Mouse (Mus musculus) neural tube, embryonic 11.5 days (tissue): ENCODE data around the gene Nfib. TPM values are rescaled to one million over a fixed set of nuclear protein-coding genes. Genes with fewer than 3 reads are reported as not detected.
A peak's percentile ranks its signal among the peaks of the same experiment; 100 is the strongest.

Experiments
- ATAC-seq: fragments of 200-750 bp; cut with Nextera tagmentation; 2 replicates; pipeline ENCODE4 v1.8.0; 2017; ENCODE audit warnings: moderate number of reproducible peaks, mild to moderate bottlenecking, moderate TSS enrichment, moderate library complexity; ENCODE audit not compliant: insufficient read depth, low FRiP score, low TSS enrichment
- DNase-seq: peaks from one replicate; pipeline ENCODE4 v3.0.0-alpha.2; 2015; ENCODE audit warnings: low spot score
- H3K27ac ChIP-seq: fragments of 300-500 bp; sonication (generic); 2 replicates; pipeline ENCODE4 v1.5.1; 2014; ENCODE audit warnings: low read depth, mild to moderate bottlenecking, low read length
- H3K27me3 ChIP-seq: fragments of 300-500 bp; sonication (generic); 2 replicates; pipeline ENCODE4 v1.6.1; 2014; ENCODE audit warnings: mild to moderate bottlenecking, low read length, mixed read lengths; ENCODE audit not compliant: control insufficient read depth, insufficient read depth
- H3K36me3 ChIP-seq: fragments of 300-500 bp; sonication (generic); 2 replicates; pipeline ENCODE4 v1.6.1; 2014; ENCODE audit warnings: mild to moderate bottlenecking, low read length, moderate library complexity, mixed read lengths; ENCODE audit not compliant: control insufficient read depth, insufficient read depth
- H3K4me1 ChIP-seq: fragments of 300-500 bp; sonication (generic); 2 replicates; pipeline ENCODE4 v1.6.1; 2014; ENCODE audit warnings: low read length, mixed read lengths; ENCODE audit not compliant: control insufficient read depth, insufficient read depth
- H3K4me2 ChIP-seq: fragments of 300-500 bp; sonication (generic); 2 replicates; pipeline ENCODE4 v1.6.1; 2014; ENCODE audit warnings: low read depth, mild to moderate bottlenecking, moderate library complexity
- H3K4me3 ChIP-seq: fragments of 300-500 bp; sonication (generic); 2 replicates; pipeline ENCODE4 v1.5.1; 2014; ENCODE audit warnings: low read depth, low read length
- H3K9ac ChIP-seq: fragments of 300-500 bp; sonication (generic); 2 replicates; pipeline ENCODE4 v1.6.1; 2014; ENCODE audit warnings: mild to moderate bottlenecking, low read length
- H3K9me3 ChIP-seq: fragments of 300-500 bp; sonication (generic); 2 replicates; pipeline ENCODE4 v1.6.1; 2016; ENCODE audit warnings: low read length; ENCODE audit not compliant: control insufficient read depth
- WGBS: fragments of 180-500 bp; shearing (Covaris S2); extraction: QIAGEN DNeasy Blood & Tissue Kit; methylation state at CpG from one replicate; pipeline ENCODE4 v1.1.7; 2014; 5-methylcytosine and 5-hydroxymethylcytosine counted together
- polyA plus RNA-seq: library from polyadenylated mRNA; unstranded; fragments of >200 nt; fragmentation: Nextera tagmentation; extraction: Ambion mirVana; gene quantifications from 2 replicates; pipeline ENCODE4 v1.2.1, GENCODE M21; 2014

The Nfib gene
- polyA plus RNA-seq, 1 experiment from 2014 or later: 29.1 TPM

DNA sequence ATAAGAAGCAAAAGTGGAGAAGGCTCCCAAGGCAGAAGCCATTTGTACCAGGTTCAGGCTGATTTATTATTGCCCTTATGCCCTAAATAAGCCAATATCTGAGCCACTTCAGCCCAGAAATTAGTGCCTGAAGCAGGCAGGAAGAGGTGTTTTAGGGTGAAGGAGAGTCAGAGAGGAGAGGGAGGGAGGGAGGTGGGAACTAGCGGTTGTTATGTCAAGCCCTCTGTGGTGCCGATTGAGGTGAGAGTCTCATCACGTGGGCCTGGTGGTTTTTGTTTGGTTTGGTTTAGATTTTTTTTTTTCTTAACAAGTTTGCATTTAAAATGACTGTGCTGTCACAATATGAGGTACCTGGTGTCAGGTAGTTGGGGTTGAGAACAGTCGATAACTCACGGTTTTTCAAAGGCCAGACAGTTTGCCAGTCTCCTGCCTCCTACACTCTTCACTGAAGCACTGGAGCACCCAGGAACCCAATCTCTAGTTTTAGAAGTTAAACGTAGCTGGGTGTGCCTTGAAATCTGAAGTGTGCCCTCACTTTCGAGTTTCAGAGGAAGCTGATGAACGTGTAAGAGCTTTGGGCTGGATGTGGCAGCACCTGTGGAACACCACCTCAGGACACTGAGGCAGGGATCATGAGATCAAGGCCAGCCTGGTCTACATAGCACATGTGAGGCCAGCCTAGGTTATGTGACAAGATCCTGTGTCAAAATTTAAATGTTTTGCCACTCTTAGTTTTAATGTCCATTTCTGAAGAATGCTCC lies 81.1 kb downstream of the Nfib start:
- H3K9ac ChIP-seq: no peak overlapping the region
- DNase-seq (no peak), ATAC-seq (no peak)
- no peak overlapping the region for H3K4me2 ChIP-seq
- no peak overlapping the region for H3K4me3 ChIP-seq
- 0 out of 2 replicates have a peak, but pooled peaks cover 3% of the 10 kb centered on the region for H3K4me1 ChIP-seq
- H3K27ac ChIP-seq: no peak overlapping the region
- no peaks in the 10 kb centered on the region for H3K9me3 ChIP-seq
- H3K27me3 ChIP-seq: no peaks in the 10 kb centered on the region
- 76% methylated on average over 8 of the region's 8 CpGs for WGBS
- no peaks in the 10 kb centered on the region for H3K36me3 ChIP-seq

DNA sequence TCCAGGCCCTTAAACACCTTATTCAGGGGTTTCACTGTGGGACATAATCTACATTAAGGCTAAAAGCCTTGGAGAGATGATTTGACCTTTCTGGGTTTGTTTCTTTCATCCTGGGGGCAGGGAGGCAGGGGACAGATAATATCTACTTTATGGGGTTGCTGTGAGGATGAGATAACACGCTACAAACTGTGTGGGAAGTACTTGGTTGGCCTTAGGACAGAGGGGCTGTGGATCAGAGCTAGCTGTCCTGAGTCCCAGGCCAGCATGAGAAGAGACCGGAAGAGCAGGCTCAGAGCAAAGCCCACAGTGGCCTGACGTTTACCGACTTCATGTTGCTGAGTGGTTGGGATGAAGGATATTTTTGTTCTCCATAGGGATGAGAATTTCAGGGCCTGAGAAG lies 81.7 kb downstream of the Nfib start:
- Histone ChIP-seq H3K9me3 (no peaks in the 10 kb centered on the region), H3K4me3 (no peak overlapping the region), H3K36me3 (no peaks in the 10 kb centered on the region), H3K4me1 (0 out of 2 replicates have a peak, but pooled peaks cover 3% of the 10 kb centered on the region), H3K27me3 (no peaks in the 10 kb centered on the region), H3K4me2 (no peak overlapping the region), H3K27ac (no peak overlapping the region), H3K9ac (no peak overlapping the region)
- no peak for ATAC-seq
- WGBS: 83% methylated on average over 4 of the region's 4 CpGs
- DNase-seq: no peak

DNA sequence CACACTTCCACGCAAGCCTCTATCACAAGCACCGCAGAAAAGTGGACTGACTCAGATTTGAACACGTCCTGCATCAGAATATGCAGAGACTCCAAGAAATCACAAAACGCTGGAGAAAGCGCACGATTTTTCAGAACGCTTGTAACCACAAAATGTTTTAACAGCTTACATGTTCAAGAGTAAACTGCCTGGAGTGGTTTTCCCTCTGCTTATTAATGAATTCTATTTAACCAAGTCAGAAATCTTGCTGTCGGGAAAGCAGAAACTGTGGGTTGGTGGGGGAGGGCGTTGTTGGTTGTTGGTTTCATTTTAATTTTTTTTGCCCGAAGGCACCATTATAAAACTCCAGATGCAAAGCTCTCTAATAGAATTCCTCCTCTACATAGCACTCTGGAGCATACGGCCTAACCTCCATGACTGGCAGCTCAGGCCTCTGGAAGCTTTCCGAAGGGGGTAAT lies 82.4 kb downstream of the Nfib start:
- Histone ChIP-seq H3K9ac (no peak overlapping the region), H3K36me3 (no peaks in the 10 kb centered on the region), H3K27ac (peak overlapping the region; percentile 63), H3K9me3 (no peaks in the 10 kb centered on the region), H3K4me2 (no peak overlapping the region), H3K4me3 (no peak overlapping the region), H3K4me1 (0 out of 2 replicates have a peak, but pooled peaks cover 3% of the 10 kb centered on the region), H3K27me3 (no peaks in the 10 kb centered on the region)
- WGBS: 86% methylated on average over 12 of the region's 12 CpGs
- DNase-seq: no peak
- no peak for ATAC-seq

DNA sequence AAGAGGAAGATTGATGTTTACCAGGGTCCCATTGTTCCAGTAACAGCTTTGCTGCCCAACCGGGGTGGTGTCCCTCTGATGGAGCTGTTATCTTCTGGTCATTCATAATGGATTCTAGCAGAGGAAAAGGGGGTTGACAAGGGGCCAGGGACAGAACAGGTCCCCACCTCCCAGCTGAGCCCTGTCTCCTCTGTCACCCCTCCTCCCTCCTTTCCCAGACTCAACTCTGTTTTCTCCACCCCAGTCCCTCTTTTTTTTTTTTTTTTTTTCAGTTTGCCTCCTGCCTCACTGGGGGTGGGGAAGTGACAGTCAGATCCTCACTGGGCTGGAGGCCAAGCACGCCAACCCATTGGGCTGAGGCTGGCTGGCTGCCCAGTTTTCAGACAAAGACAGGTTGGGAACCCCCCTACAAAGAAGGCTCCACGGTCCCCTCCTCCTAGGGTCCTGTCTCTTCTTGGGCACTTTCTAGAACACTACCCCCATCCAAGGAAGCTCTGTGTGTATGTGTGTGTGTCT lies 83.2 kb downstream of the Nfib start:
- Histone ChIP-seq H3K27me3 (no peaks in the 10 kb centered on the region), H3K27ac (peak overlapping the region; percentile 63), H3K4me3 (no peak overlapping the region), H3K9me3 (no peaks in the 10 kb centered on the region), H3K36me3 (no peaks in the 10 kb centered on the region), H3K9ac (no peak overlapping the region), H3K4me2 (no peak overlapping the region), H3K4me1 (0 out of 2 replicates have a peak, but pooled peaks cover 3% of the 10 kb centered on the region)
- WGBS: 13% methylated on average over 3 of the region's 3 CpGs
- ATAC-seq (peak; percentile 78), DNase-seq (peak; percentile 60)

DNA sequence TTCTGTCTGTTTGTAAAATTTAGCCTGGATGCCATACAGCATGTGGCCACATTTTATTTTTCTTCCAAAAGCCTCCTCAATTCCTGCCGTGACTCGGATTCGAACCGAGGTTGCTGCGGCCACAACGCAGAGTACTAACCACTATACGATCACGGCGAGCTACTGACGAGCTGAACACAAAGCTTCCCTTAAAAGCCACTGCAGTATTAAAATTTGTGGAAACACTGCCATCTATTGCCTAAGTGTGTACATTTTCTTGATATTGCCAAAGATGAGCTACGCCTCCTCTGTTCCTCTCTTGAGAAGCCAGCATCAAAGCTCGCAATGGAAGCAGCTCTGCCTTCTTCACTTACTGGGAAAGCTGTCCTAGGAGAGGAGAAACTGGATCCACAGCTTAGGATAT lies 86.0 kb downstream of the Nfib start:
- no peak overlapping the region for H3K4me3 ChIP-seq
- 0 out of 2 replicates have a peak, but pooled peaks cover 5% of the 10 kb centered on the region for H3K4me1 ChIP-seq
- ATAC-seq: no peak
- DNase-seq: peak; percentile 20
- 76% methylated on average over 12 of the region's 12 CpGs for WGBS
- no peaks in the 10 kb centered on the region for H3K27me3 ChIP-seq
- H3K36me3 ChIP-seq: no peaks in the 10 kb centered on the region
- H3K4me2 ChIP-seq: no peak overlapping the region
- no peaks in the 10 kb centered on the region for H3K9me3 ChIP-seq
- no peak overlapping the region for H3K9ac ChIP-seq
- no peak overlapping the region for H3K27ac ChIP-seq

DNA sequence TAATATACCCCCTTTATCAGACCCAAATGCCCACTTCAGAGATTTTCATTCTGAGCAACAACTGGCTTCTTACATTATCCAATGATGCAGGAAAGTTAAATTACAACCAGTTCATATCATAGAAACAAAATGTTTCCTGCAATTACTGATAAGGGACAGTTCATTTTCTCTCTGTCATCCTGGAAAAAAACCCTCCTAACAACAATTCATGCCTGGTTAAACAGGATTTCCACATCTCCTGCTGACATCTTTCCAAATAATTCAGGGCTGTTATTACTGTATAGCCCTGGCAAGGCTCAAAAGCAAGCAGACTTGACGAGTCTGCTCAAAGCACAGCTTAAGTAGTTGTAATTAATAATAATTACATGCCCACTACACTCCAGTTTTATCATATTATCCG lies 86.5 kb downstream of the Nfib start:
- Histone ChIP-seq H3K4me2 (no peak overlapping the region), H3K9ac (no peak overlapping the region), H3K4me3 (no peak overlapping the region), H3K9me3 (no peaks in the 10 kb centered on the region), H3K27me3 (no peaks in the 10 kb centered on the region), H3K27ac (no peak overlapping the region), H3K4me1 (0 out of 2 replicates have a peak, but pooled peaks cover 8% of the 10 kb centered on the region), H3K36me3 (no peaks in the 10 kb centered on the region)
- ATAC-seq: no peak
- DNase-seq: no peak
- WGBS: 81% methylated on average over 2 of the region's 2 CpGs

DNA sequence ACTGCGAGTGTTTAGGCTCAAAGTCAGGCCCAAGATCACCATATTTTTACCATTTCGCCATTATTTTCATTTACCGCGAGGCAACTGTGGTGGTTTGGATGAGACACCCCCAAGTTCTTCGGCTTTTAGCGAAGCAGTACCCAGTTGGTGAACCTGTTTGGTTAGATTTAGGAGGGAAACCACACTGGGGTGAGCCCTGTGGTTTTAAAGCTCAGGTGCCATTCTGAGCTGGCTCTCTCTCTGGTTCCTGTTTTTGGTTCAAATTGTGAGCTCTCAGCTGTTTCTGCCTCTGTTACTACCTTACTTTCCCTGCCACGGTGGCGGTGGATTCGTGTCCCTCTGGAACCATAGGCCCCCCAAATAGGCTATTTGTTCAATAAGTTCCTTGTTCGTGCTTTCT lies 88.3 kb downstream of the Nfib start:
- ATAC-seq: no peak

DNA sequence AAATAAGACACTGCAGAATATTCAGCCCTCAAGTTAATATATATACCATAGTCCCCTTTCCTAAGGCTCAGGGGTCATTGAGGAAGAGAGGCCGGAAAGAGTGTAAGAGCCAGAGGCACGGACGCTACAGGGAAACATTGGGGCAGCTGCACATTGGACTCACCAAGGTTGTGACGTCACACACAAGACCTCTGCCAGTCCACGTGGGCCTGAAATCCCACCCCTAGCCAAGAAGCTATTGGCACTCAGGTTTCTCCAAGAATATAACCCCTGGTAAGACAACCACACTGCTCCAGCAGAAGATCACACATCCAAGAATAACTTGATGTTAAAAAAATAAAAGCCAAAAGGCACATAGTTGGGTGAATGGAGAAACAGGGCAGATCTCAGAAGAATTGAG lies 89.8 kb downstream of the Nfib start:
- no peak overlapping the region for H3K4me3 ChIP-seq
- 92% methylated on average over 5 of the region's 5 CpGs for WGBS
- H3K27me3 ChIP-seq: no peaks in the 10 kb centered on the region
- no peaks in the 10 kb centered on the region for H3K36me3 ChIP-seq
- DNase-seq: no peak
- peaks cover 5% of the 10 kb centered on the region; the same call in 1 of the 2 replicates for H3K4me1 ChIP-seq
- H3K9me3 ChIP-seq: no peaks in the 10 kb centered on the region
- no peak overlapping the region for H3K4me2 ChIP-seq
- no peak for ATAC-seq
- H3K27ac ChIP-seq: no peak overlapping the region
- H3K9ac ChIP-seq: no peak overlapping the region

More for the DNA sequence above, 88.3 kb downstream of the Nfib start:
- WGBS: 96% methylated on average over 10 of the region's 10 CpGs
- Histone ChIP-seq H3K4me3 (no peak overlapping the region), H3K4me1 (peaks cover 5% of the 10 kb centered on the region; the same call in 1 of the 2 replicates), H3K27me3 (no peaks in the 10 kb centered on the region), H3K4me2 (no peak overlapping the region), H3K36me3 (no peaks in the 10 kb centered on the region), H3K9ac (no peak overlapping the region), H3K9me3 (no peaks in the 10 kb centered on the region), H3K27ac (no peak overlapping the region)
- DNase-seq: no peak

DNA sequence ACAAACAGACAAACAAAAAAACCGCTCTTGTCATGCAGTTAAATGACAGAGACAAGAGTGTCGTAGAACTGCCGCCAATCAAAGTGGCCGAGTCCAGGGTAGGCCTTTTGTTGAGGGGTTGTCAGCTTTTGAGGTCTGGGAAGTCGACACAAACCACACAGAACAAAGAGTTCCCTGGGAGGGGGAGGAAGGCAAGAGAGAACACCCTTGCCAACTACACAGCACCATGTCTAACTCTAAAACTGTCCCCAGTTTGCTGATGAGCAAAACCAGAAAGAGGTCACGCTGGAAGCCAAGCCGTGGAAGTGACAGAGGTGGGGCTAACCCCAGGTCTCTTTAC lies 91.1 kb downstream of the Nfib start:
- DNase-seq: peak; percentile 31
- peak; percentile 49 for ATAC-seq
- H3K9me3 ChIP-seq: no peaks in the 10 kb centered on the region
- no peak overlapping the region for H3K4me2 ChIP-seq
- H3K9ac ChIP-seq: no peak overlapping the region
- H3K36me3 ChIP-seq: no peaks in the 10 kb centered on the region
- H3K4me3 ChIP-seq: no peak overlapping the region
- H3K27me3 ChIP-seq: no peaks in the 10 kb centered on the region
- 19% methylated on average over 7 of the region's 7 CpGs for WGBS
- peaks cover 5% of the 10 kb centered on the region; the same call in 1 of the 2 replicates for H3K4me1 ChIP-seq
- H3K27ac ChIP-seq: no peak overlapping the region
